Comparison of ENCODE assay signal across 8 mouse cellular contexts in genomic region chr6:87731463-87732095, GRCm38 (mm10). TPM values are rescaled to one million over a fixed set of nuclear protein-coding genes. Genes with fewer than 3 reads are reported as not detected.
DNase-seq lines count a peak whose midpoint lies in the region; ATAC-seq and TF ChIP-seq lines count a peak whose summit lies in the region.

No protein-coding gene starts in this region.

- peak overlapping the region; percentile 65 for H3K9ac ChIP-seq in heart, embryonic 11.5 days (ENCODE audit: low read depth, low read length)
- H3K9ac ChIP-seq in hindbrain, embryonic 11.5 days (ENCODE audit: low read depth, low read length) = peak overlapping the region; percentile 81
- peak overlapping the region; percentile 60 for H3K9ac ChIP-seq in midbrain, embryonic 12.5 days (replicated peaks)

- ATAC-seq in heart, embryonic 11.5 days (replicated peaks; ENCODE audit: insufficient number of reproducible peaks, low FRiP score, low TSS enrichment) = no peak
- ATAC-seq in G1E (ENCODE audit: extremely low read depth, insufficient number of reproducible peaks, low FRiP score, poor library complexity, severe bottlenecking) = no peak
- ATAC-seq in hindbrain, embryonic 11.5 days (ENCODE audit: low FRiP score) = peak; percentile 1; the same call in 1 of the 2 replicates
- ATAC-seq in midbrain, embryonic 12.5 days (ENCODE audit: low FRiP score, low read depth) = no peak; the same call in 1 of the 2 replicates

- WGBS in heart, embryonic 11.5 days (ENCODE audit: insufficient replicate concordance) = 1% methylated on average over 19 of the region's 19 CpGs
- WGBS in hindbrain, embryonic 11.5 days = 2% methylated on average over 19 of the region's 19 CpGs
- WGBS in midbrain, embryonic 12.5 days = 2% methylated on average over 18 of the region's 19 CpGs

- peaks cover 22% of the 10 kb centered on the region for H3K4me1 ChIP-seq in heart, embryonic 11.5 days (ENCODE audit: control insufficient read depth, insufficient read depth, low read length)
- no peaks in the 10 kb centered on the region; the same call in 1 of the 2 replicates for H3K4me1 ChIP-seq in G1E (ENCODE audit: insufficient read depth, low read depth, low read length)
- H3K4me1 ChIP-seq in hindbrain, embryonic 11.5 days (replicated peaks; ENCODE audit: control insufficient read depth, insufficient read depth, low read length) = peaks cover 11% of the 10 kb centered on the region; the same call in 1 of the 2 replicates
- peaks cover 32% of the 10 kb centered on the region for H3K4me1 ChIP-seq in midbrain, embryonic 12.5 days

- peak overlapping the region; percentile 98 for H3K4me2 ChIP-seq in heart, embryonic 11.5 days
- H3K4me2 ChIP-seq in hindbrain, embryonic 11.5 days (replicated peaks; ENCODE audit: low read depth, low read length) = peak overlapping the region; percentile 95
- H3K4me2 ChIP-seq in midbrain, embryonic 12.5 days (replicated peaks) = peak overlapping the region; percentile 81

- H3K9me3 ChIP-seq in heart, embryonic 11.5 days (replicated peaks; ENCODE audit: control insufficient read depth, low read length) = no peaks in the 10 kb centered on the region
- peaks cover 21% of the 10 kb centered on the region for H3K9me3 ChIP-seq in G1E (replicated peaks)
- no peaks in the 10 kb centered on the region for H3K9me3 ChIP-seq in hindbrain, embryonic 11.5 days (ENCODE audit: control insufficient read depth, low read length)
- H3K9me3 ChIP-seq in midbrain, embryonic 12.5 days = no peaks in the 10 kb centered on the region

- no peak for TF ChIP-seq CTCF in G1E (IDR thresholded peaks at IDR 0.05; ENCODE audit: low read depth, low read length)

- H3K36me3 ChIP-seq in heart, embryonic 11.5 days (ENCODE audit: control insufficient read depth, insufficient read depth, low read length) = no peaks in the 10 kb centered on the region
- H3K36me3 ChIP-seq in G1E (replicated peaks) = no peaks in the 10 kb centered on the region
- no peaks in the 10 kb centered on the region for H3K36me3 ChIP-seq in hindbrain, embryonic 11.5 days (ENCODE audit: control insufficient read depth, insufficient read depth, low read length)
- H3K36me3 ChIP-seq in midbrain, embryonic 12.5 days = no peaks in the 10 kb centered on the region

- intact Hi-C loops in heart, postnatal 10 days (cut with DNase I) = no loop called here
- intact Hi-C loops in left cerebral cortex, postnatal 14 days (cut with DNase I) = no loop called here

- no peak for DNase-seq in heart, postnatal 10 days
- no peak for DNase-seq in G1E (ENCODE audit: low spot score)
- DNase-seq in hindbrain, embryonic 11.5 days (ENCODE audit: low spot score) = peak; percentile 50
- DNase-seq in gastrocnemius, postnatal 25 days = no peak
- no peak for DNase-seq in thymus, postnatal 14 days
- DNase-seq in left cerebral cortex, postnatal 14 days (ENCODE audit: low spot score in 2 of 2) = no peak

- peaks cover 60% of the 10 kb centered on the region for H3K27me3 ChIP-seq in heart, embryonic 11.5 days (ENCODE audit: control insufficient read depth, insufficient read depth, low read length)
- H3K27me3 ChIP-seq in G1E (ENCODE audit: insufficient read depth, low read length) = peaks cover 80% of the 10 kb centered on the region
- peaks cover 43% of the 10 kb centered on the region for H3K27me3 ChIP-seq in hindbrain, embryonic 11.5 days (ENCODE audit: control insufficient read depth, insufficient read depth, low read length)
- H3K27me3 ChIP-seq in midbrain, embryonic 12.5 days = peaks cover 78% of the 10 kb centered on the region

- peak overlapping the region; percentile 64 for H3K4me3 ChIP-seq in heart, embryonic 11.5 days (ENCODE audit: low read depth, low read length)
- peak overlapping the region; percentile 35; the same call in 1 of the 2 replicates for H3K4me3 ChIP-seq in G1E (ENCODE audit: low read depth, low read length)
- H3K4me3 ChIP-seq in hindbrain, embryonic 11.5 days (ENCODE audit: low read depth, low read length) = peak overlapping the region; percentile 72
- H3K4me3 ChIP-seq in midbrain, embryonic 12.5 days = peak overlapping the region; percentile 61

- H3K27ac ChIP-seq in heart, embryonic 11.5 days (ENCODE audit: low read depth, low read length) = no peak overlapping the region
- H3K27ac ChIP-seq in hindbrain, embryonic 11.5 days (ENCODE audit: low read depth, low read length) = peak overlapping the region; percentile 68; the same call in 1 of the 2 replicates
- H3K27ac ChIP-seq in midbrain, embryonic 12.5 days (replicated peaks) = no peak overlapping the region

RNA-seq across cellular contexts. Expression of gene Efcc1, which starts 0.9 kb away (rescaled TPM):
- 0.25 TPM in 1 of 2 replicates, not detected in the other for polyA plus RNA-seq in heart, embryonic 11.5 days (2014; fragmentation: Nextera tagmentation; extraction: Ambion mirVana)
- 1 to 10 TPM; 2.8 to 3.0 TPM for total RNA-seq in heart, postnatal 10 days (2021)
- 2.3 TPM in 1 of 2 replicates, not detected in the other for total RNA-seq in G1E (2014; fragmentation: Nextera tagmentation)
- 0.11 and 0.58 TPM in 2 replicates for total RNA-seq in G1E (2017)
- polyA plus RNA-seq in G1E (2012) = not detected in 2 replicates
- polyA plus RNA-seq in hindbrain, embryonic 11.5 days (2014; fragmentation: Nextera tagmentation; extraction: Ambion mirVana) = 5.6 and 7.7 TPM in 2 replicates
- polyA plus RNA-seq in midbrain, embryonic 12.5 days (2016; fragmentation: Nextera tagmentation; extraction: Ambion mirVana) = 4.4 and 4.7 TPM in 2 replicates
- total RNA-seq in gastrocnemius, postnatal 25 days (2021) = 1 to 10 TPM; 1.0 to 1.2 TPM
- total RNA-seq in left cerebral cortex, postnatal 14 days (2021) = 1 to 10 TPM; 4.0 to 4.3 TPM

RNA-seq across cellular contexts. Expression of gene Gp9, which starts 46.3 kb away (rescaled TPM):
- polyA plus RNA-seq in heart, embryonic 11.5 days (2014; fragmentation: Nextera tagmentation; extraction: Ambion mirVana) = 6.1 and 7.1 TPM in 2 replicates
- total RNA-seq in heart, postnatal 10 days (2021) = 1 to 10 TPM in 1 of 2 experiments, under 1 TPM in 1; 0.72 to 1.3 TPM
- total RNA-seq in G1E (2014; fragmentation: Nextera tagmentation) (4.7 and 6.4 TPM in 2 replicates), G1E (2017) (1.6 and 2.2 TPM in 2 replicates)
- polyA plus RNA-seq in G1E (2012) = 6.3 and 9.1 TPM in 2 replicates
- polyA plus RNA-seq in hindbrain, embryonic 11.5 days (2014; fragmentation: Nextera tagmentation; extraction: Ambion mirVana) = 1.4 and 2.2 TPM in 2 replicates
- 1.4 and 1.7 TPM in 2 replicates for polyA plus RNA-seq in midbrain, embryonic 12.5 days (2016; fragmentation: Nextera tagmentation; extraction: Ambion mirVana)
- total RNA-seq in gastrocnemius, postnatal 25 days (2021) = not detected
- 1 to 10 TPM; 1.3 TPM for total RNA-seq in left cerebral cortex, postnatal 14 days (2021)

RNA-seq across cellular contexts. Expression of gene Aplf, which starts 59.6 kb away (rescaled TPM):
- polyA plus RNA-seq in heart, embryonic 11.5 days (2014; fragmentation: Nextera tagmentation; extraction: Ambion mirVana) = 9.3 and 10.1 TPM in 2 replicates
- total RNA-seq in heart, postnatal 10 days (2021) = 1 to 10 TPM; 2.3 to 3.4 TPM
- total RNA-seq in G1E (2014; fragmentation: Nextera tagmentation) = 81.4 and 111 TPM in 2 replicates
- 79.6 and 81.7 TPM in 2 replicates for total RNA-seq in G1E (2017)
- polyA plus RNA-seq in G1E (2012) = 18.7 and 23.0 TPM in 2 replicates
- 15.7 and 16.4 TPM in 2 replicates for polyA plus RNA-seq in hindbrain, embryonic 11.5 days (2014; fragmentation: Nextera tagmentation; extraction: Ambion mirVana)
- 10.1 and 10.2 TPM in 2 replicates for polyA plus RNA-seq in midbrain, embryonic 12.5 days (2016; fragmentation: Nextera tagmentation; extraction: Ambion mirVana)
- total RNA-seq in gastrocnemius, postnatal 25 days (2021) = 1 to 10 TPM; 2.7 to 3.3 TPM
- 1 to 10 TPM; 7.5 to 9.5 TPM for total RNA-seq in left cerebral cortex, postnatal 14 days (2021)

Comparison
In these comparisons a context has a peak if more than half of its experiments do, and no peak if none do; other contexts are left out.
1. RNA of gene Aplf, which starts 59.6 kb away (total RNA-seq): 79.6 to 111 TPM in G1E; 7.5 to 9.5 TPM in left cerebral cortex, postnatal 14 days, 2.3 to 3.4 TPM in heart, postnatal 10 days and 2.7 to 3.3 TPM in gastrocnemius, postnatal 25 days; every median in the first group is over 4 times any median in the second.
2. Peak in every context shown above with its lines, with median percentiles within 50 percentile points of each other: H3K4me2 ChIP-seq, H3K4me3 ChIP-seq and H3K9ac ChIP-seq.